Mouse (Mus musculus) layer of hippocampus, postnatal 36 days (tissue): ENCODE measurements around the gene Map2k6. TPM values are rescaled to one million over a fixed set of nuclear protein-coding genes. Genes with fewer than 3 reads are reported as not detected.

Experiments
- DNase-seq, 2 experiments: peaks; one replicate each; pipeline ENCODE4 v3.0.0; 2022
- total RNA-seq, 2 experiments: library from RNA; stranded (reverse); gene quantifications; 2 replicates each; pipeline ENCODE4 v1.2.3; 2021

Map2k6 gene
- total RNA-seq, 2 experiments from 2014 or later: 32.4 to 35.5 TPM

GRCm38 (mm10) chr11:110405607-110406006 lies 6.7 kb downstream of the Map2k6 start:
- no peak for DNase-seq

- no peak for DNase-seq
These were observed 10.2 kb downstream of the Map2k6 start for GRCm38 (mm10) chr11:110409131-110409530.

DNA sequence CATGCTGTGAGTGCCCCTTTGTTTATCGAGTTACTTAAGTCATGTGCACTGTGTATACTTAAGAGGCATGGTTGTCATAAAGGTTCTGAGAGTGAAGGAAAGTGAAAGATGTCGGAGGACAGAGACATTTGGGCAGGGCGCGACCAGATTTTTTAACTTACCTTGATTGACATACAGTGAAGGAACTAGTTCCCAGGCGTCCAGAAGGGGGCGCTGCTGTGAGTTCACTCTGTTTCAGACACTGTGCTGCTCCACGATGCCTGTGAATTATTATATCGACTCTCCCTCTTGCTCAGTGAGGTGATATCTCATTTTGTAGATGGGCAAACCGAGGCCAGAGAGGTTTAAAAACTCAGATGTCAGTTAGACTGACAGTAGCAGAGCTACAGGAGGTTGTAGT lies 10.9 kb downstream of the Map2k6 start:
- no peak for DNase-seq

- no peak for DNase-seq
These were observed 12.7 kb downstream of the Map2k6 start for GRCm38 (mm10) chr11:110411596-110411995.

- DNase-seq: no peak
These were observed 15.3 kb downstream of the Map2k6 start for GRCm38 (mm10) chr11:110414263-110414662.

- DNase-seq: no peak
These were observed 17.8 kb downstream of the Map2k6 start for GRCm38 (mm10) chr11:110416691-110417090.

- DNase-seq: no peak
These were observed 21.5 kb downstream of the Map2k6 start for GRCm38 (mm10) chr11:110420463-110420862.

DNA sequence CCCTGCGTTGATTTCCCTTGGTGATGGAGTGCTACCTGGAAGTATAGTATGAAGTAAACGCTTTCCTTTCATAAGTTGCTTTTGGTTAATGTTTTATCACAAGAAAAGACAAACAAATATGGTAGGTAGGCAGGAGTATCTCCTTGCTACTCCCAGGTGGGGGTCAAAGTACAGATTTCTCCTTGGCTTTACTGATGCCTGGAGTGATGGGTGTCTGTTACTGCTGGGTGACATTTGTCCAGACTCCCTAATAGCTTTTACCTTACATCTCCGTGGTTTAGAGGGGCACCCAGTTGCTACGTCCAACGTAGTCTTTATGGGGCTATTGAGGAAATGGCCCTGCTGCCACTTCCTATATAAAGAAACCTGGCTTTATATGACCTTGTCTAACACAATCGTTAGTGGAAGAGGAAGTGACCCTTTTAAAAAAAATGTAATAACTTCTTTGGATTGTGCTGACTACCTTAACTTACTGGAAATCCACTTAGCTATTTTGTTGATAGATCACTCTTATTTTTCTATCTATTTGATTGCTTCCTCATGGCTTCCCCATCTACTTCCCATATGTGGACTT lies 27.7 kb downstream of the Map2k6 start:
- no peak for DNase-seq

- DNase-seq: no peak
These were observed 28.2 kb downstream of the Map2k6 start for GRCm38 (mm10) chr11:110427159-110427561.

DNA sequence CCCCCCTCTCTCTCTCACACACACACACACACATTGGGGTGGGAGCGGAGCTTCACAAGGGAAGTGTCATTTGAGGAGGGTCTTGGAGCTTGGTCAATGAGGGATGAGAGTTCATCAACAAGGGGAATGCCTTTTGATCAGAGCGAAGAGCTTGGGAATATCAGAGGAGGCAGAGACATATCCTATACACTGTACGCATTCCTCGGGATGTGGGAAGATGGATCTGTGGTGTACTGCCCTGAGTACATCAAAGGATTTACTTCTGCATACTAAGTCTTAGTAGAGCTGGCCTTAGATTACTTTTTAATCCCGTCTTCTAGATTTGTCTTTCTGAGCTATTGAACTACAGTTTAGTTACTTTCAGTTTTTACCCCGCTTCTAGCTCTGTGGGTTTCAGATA lies 30.1 kb downstream of the Map2k6 start:
- DNase-seq: no peak

- DNase-seq: no peak
These were observed 31.0 kb downstream of the Map2k6 start for GRCm38 (mm10) chr11:110429837-110430418.

DNA sequence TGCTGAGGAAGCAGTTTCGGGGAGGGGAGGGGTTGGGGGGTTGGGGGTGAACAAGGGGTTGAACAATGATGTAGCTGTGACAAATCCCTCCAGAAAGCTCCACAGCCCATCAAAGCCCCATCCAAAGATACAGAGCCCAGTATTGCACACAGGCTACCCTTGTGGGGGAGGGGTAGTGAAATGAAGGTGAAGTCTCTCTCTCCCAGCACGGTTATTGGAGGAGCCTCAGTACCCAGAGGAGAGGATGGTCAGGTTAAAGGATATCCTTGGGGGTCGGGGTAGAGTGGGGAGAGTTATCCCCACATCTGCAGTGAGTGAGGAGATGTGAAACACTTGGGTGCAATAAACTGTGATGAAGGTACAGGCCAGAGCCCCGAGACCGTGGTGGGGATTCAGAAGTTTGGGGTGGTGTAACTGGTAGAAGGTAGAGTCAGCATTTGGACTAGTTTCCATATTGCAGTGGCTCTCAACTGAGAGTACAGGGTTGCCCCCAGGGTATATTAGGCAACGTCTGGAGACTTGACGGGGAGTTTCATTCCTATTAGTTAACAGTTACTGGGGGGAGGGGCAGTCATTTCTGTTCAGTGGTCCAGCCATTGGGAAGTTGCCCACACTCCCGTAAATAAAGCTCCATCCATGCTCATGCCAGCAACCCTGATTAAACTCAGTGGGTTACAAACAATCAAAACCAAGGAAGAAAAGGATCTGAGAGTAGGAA lies 37.1 kb downstream of the Map2k6 start:
- DNase-seq: no peak

DNA sequence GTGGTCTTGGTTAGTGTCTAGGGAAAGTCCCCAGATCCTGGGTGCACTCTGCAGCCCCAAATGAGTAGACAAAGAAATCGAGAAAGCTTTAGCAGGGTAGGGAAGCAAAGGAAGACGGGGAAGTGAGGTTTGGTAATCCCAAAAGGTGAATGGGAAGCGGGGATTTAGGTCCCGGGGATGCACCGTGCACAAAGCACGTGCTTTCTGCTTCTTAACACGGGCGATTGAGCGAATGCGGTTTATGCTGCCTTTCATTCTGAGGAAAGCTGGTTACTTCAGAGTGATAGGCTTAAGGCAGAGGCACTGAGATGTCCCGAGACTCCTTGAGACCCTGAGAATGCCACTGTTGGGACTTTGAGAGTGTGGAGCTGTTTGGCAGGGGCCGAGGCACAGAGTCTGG lies 38.1 kb downstream of the Map2k6 start:
- no peak for DNase-seq

GRCm38 (mm10) chr11:110438135-110438534 lies 39.2 kb downstream of the Map2k6 start:
- DNase-seq: no peak

DNA sequence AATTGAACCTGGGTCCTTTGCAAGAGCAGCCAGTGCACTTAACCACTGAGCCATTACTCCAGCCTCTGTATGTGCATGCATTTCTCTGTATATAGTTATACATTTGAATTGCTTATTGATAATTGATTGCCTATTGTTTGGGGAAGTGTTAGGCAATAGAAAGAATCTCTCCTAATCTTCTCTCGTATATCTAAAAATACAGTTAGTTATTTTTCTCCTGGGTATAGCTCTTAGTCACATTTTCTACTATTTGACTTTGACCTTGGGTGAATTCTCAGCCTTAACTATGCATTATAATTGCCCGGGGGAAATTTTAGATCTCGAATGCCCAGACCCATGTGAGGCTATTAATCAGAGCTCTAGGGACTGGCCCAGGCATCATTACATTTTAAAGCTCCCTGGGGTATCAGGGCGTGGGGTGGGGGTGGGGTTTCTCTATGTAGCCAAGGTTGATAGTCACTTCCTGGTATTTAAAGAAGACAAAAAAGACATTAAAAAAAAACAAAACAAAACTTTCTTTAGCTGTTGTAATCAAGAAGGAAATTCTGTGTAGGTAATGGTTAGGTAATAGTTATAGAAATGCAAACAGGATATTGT lies 39.9 kb downstream of the Map2k6 start:
- no peak for DNase-seq

DNA sequence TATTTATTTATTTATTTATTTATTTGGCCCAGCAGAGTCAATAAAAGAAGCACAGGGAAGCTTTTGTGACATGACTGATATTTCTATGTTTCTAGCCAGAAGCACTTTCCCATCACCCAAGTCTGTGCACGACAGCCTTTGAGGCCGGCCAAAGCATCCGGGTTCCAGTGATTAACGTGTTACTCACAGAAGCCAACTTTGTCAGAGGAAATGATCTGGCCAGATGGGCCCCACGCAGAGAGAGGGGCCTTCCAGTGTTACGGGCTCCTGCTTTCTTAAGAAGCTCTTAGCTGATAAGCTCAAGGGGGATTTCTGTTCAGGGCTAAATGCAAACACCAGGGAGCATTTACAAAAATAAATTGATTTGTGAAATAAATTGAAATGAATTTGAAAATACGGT lies 40.4 kb downstream of the Map2k6 start:
- DNase-seq: no peak

DNA sequence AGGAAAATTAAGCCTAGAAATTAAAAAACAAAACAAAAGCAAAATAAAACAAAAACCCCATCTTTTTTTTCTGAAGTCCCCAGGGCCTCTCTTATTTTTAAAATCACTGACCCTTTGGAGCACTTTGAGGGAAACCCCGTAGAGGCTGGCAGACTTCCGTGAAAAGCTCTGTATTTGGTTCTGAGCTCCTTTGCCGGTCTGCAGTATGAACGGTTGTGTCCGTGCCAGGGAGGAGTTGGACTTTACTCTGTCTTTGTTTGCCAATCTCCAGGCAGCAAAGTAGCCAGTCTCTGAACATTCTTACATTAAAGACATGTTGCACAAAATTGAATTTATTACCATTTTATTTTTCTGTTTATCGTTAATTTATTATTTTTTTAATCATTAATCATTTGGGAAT lies 45.7 kb downstream of the Map2k6 start:
- no peak for DNase-seq

DNA sequence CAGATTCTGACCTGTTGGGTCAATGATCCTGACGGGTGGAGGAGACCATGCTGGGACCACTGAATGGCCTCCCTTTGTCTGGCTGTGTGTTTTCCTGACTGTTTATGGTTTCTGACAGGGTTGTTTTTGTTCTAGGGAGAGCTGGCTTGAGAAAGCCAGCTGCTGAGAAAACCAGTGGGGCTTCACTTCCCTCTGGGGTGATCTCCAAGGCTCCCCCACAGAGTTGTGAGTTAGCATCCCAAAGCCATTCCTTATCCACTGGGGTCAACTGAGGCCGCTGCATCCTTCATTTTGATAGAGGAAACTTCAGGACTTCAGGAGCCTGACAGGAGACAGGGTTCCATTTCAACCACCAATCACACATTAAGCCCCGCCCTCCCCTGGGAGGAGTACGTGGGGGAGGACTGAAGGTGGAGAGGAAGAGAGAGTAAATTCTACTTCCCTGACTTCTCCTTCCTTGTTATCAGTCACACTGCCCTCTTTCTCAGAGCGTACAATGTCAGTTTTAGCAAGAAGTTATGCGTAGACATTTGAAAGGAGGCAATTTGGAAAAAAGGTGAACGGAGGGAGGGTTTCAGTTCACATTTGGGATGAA lies 49.3 kb downstream of the Map2k6 start:
- DNase-seq: peak in 1 of 2 experiments; percentile 30

DNA sequence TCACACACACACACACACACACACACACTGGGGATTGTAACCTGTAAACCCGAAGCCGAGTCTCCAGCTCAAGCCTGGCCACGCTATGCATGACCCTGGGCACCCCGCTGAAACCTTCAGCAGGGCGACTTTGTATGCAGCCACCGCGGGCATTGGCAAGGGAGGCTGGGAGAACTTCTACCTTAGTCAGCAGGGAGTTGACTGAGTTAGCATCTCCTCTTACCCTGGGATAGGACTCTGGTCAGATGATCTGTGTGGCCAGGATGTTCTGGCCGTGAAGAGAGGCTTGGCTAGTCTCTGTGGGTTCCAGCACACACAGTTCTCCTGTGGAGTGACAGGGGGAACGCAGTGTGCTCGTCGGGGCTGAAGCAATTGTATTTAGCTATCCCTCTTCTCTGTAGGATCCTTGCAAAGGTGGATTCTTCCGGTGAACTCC lies 49.8 kb downstream of the Map2k6 start:
- peak; percentile 21 to 47 for DNase-seq

- DNase-seq: no peak
These were observed 50.3 kb downstream of the Map2k6 start for GRCm38 (mm10) chr11:110449183-110449582.

- no peak for DNase-seq
These were observed 51.3 kb downstream of the Map2k6 start for GRCm38 (mm10) chr11:110450091-110450757.

DNA sequence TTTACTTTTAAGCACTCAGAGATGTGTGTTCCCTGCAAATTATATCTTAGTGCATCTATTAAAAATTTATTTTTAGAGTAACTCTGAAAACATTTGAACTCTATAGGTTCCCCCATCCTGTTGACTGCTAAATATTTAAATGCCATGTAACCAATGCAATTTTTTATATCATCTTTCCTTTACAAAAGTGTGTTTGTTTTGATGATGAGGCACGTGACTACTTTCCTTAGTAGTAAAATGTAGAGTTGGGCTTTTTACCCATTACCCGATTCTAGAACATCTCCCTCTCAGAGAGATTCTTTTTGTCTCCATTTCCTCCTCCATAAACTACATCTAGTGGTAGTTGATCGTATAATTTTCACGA lies 51.8 kb downstream of the Map2k6 start:
- DNase-seq: no peak

DNA sequence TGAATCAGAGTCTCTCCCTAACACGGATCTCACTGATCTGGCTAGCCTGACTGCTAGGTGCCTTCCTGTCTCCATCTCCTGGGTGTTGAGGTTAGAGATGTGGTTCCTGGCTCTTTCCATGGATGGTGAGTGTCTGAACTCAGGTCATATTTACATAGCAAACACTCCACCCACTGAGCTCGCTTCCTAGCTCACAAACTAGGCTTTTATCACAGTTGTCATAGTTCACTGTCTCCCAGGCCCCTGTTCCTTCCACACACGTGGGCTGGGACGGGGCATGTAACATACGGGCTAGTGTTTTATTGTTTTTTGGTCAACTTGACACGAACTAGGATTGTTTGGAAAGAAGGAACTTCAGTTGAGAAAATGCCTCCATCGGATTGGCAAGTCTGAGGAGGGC lies 52.7 kb downstream of the Map2k6 start:
- no peak for DNase-seq
